Mouse (Mus musculus): ENCODE data around the gene Hnrnpul1.

DNA sequence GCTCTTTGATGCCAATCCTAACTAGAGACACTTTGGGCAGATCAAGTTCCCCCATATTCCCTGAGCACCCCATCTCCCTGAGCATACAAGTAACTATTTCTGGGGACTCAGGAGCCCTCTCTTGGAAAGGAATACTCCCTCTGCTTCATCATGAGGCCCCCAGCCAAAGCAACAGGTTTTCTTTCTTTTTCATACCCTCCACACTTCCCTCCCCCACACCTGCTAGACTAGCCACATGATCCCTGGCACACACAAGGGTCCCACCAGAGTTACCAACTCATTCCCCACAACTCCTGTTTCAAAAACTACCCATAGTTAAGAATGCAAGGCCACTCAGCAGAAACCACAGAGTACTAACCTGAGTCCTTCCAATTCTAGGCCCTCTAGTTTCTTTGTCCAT is 1.5 kb downstream of the Hnrnpul1 start:
- TF ChIP-seq CTCF (IDR thresholded peaks at IDR 0.05; ENCODE audit: low read depth, low read length) (no peak), POLR2A (IDR thresholded peaks at IDR 0.05; ENCODE audit: borderline replicate concordance, low read depth, low read length) (no peak)
